Mouse (Mus musculus): ENCODE measurements around the gene Fstl4.

DNA sequence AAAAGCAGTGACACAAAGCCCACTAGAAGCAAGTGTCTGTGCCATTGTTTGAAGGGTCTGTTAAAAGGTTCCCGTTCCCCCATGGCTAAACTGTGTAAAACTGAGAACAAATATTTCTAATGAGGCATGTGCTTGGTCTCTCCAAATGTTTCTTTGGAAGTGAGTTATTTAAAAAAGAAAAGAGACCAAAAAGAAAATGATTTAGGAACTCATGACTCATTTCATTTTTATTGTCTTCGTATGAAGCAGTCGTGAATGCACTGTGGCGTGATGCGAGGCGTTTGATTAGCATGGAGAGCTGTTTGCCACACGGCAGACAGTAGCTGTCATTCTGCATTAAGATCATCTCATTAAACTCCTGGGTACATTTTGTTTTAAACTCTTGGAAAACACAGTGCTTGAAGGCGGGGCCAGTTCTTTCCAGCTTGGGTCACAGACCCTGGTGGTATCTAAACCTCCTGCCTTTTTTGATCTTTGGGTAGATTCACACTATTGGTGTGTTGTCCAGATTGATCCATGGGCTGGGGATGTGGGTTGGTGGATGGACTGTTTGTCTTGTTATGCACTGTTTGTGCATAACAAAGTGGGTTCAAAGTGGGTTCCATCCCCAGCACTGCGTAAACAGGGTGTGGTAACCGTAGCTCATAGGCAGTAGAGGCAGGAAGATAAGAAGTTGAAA is 376.4 kb downstream of the Fstl4 start:
- TF ChIP-seq CTCF (IDR thresholded peaks at IDR 0.05; ENCODE audit: low read depth) (no peak), EP300 (IDR thresholded peaks at IDR 0.05; ENCODE audit: low read depth) (no peak)

All from liver, postnatal 0 days (tissue).